Mouse (Mus musculus) ovary, postnatal 10 days (tissue): Measurements from ENCODE around the gene Spsb1.

Experiments
- DNase-seq: peaks from one replicate; pipeline ENCODE4 v3.0.0; 2022; ENCODE audit warnings: low spot score

Spsb1 gene

DNA sequence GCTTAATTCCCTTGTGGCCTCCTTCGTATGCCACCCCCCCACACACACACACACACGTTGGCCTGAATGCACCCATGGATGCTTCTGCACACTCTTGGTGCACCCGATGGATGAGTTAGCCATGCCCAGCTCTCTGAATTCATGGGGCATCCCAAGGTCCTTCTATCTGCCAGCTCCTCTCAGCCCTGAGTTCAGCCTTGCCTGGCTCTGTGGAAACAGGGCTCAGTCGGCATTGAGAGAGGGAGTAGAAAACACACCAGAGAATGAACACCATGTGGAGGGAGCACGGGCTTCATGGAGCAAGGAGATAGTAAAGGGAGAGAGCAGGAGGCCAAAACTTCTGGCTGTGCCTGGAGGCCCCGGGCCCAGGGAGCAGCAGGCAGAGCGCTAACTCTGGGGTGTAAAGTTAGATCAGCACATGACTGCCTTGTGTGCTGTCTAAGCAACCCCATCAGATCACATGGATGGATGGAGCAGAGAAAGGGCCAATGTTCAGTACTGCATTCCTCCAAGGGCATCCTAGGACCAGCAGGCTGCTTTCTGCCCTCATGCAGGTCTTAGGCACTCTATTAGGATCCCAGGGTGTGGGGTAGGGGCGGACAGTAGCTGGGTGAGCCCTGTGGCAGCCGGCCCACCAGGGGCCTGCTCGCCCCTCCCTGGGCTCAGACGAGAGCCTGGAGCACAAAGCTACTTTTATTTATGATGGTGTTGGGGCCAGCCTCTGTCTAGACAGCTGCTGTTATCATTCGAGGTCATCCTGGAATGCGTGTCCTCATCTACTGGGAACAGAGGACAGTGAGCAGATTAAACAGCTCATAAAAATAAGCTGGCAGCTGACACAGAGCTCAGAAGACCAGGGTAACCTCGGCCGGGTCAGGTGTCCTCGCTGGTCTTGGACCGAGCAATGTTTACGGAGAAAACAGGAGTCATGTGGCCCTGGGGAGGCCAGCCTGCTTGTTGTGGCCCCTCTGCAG lies 68.3 kb downstream of the Spsb1 start:
- DNase-seq, result no peak

DNA sequence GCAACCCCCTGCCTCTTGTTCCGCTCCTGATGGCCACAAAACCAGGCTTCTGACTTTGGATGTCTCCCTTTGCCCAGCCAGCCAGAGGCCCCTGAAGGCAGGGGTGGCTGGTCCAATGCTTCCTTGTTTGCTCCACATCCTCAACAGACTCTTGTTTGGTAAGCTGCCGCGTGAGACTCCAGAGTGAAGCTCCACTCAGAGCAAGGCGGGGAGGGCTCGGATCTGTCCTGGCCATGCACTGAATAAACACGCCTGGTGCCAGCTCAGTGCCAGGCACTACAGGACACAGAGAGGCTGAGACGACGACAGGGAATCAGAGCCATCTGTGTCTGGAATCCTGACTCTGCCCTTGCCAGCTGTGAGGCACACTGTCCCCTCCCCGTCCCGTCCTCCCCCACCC lies 70.9 kb downstream of the Spsb1 start:
- DNase-seq, result no peak

DNA sequence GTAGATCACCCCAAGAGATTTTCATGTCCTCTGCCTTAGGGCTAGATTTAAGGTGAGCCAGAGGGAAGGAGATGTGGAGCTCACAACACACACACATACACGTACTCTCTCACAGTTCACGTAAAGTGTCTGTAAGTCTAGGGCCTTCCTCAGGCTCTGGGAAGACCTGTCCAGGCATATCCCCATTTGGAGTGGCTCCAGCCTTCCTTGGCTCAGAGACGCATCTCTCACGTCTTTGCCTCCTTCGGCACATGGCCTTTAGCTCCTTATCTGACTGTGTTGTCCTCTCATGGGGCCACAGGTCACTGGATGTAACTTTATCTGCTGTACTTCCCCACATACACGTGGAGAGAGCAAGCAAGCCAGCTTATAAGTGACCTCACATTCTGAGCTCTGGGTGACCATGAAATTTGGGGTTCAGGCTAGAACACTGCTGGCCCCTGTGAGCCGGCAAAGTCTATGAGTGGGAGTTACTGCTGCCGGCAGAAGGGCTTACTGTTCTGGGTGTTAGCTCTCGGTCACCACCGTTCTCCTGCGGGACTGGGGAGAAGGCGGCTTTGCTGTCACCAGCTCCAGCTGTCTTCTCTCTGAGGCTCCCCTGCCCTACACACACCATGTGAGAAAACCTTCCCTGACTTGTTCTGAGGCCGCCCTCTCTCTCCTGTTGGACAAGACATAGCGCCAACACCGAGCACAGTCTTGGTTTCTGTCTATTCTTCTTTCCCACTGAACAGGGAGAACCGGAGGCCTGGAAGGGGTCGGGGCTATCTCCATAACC lies 72.5 kb downstream of the Spsb1 start:
- DNase-seq, result no peak

DNA sequence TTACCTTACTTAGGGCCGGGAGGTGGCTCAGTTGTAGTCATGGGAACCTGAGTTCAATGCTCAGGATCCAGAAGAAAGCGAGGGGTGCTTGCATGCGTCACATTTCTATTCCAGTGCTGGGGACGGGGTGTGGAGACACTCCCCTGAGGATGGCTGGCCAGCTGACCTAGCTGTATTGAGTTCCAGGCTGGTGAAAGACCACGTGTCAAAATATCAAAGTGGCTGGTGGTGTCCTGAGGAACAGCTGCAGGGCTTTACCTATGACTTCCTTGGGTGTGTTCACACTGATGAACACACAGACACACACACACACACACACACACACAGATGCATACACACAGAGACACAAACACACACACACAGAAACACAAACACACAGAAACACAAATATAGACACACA lies 73.9 kb downstream of the Spsb1 start:
- no peak for DNase-seq

DNA sequence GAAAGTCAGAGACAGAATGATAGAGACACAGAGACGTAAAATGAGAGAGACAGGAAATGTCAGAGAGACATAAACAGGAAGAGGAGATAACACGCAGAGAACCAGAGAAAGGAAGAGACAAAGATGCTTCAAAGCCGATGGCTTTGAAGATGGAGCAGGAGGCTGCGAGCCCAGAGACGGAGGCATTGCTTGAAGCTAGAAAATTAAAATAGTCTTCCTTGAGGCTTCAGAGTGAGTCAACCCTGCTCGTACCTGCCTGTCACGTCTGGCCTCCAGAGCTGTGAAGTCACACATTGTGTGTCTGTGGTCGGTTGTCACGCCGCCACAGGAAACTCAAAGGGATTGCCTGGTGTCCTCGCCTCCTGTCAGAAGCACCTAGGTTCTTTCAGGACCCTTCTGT lies 74.9 kb downstream of the Spsb1 start:
- DNase-seq, result no peak

DNA sequence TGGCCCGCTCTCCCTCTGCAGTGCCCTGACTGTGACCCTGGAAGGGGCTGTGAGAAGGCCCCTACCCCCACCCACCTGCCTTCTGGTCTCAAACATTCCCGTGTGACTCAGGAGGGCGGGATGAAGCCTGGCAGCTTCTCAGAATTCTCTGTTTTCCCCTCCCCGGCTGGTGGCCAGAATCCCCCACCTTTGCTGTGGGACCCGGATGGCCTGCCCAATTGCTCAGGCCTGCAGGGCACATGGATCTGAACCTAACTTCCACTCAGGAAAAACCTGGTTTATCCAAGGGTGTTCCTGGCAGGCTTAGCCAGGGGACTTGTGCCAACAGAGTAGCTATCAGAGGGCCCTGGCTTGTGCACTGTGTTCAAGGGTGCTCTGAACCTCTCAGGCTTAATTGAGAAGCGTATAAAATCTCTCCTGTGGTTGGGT lies 76.8 kb downstream of the Spsb1 start:
- DNase-seq, result no peak

DNA sequence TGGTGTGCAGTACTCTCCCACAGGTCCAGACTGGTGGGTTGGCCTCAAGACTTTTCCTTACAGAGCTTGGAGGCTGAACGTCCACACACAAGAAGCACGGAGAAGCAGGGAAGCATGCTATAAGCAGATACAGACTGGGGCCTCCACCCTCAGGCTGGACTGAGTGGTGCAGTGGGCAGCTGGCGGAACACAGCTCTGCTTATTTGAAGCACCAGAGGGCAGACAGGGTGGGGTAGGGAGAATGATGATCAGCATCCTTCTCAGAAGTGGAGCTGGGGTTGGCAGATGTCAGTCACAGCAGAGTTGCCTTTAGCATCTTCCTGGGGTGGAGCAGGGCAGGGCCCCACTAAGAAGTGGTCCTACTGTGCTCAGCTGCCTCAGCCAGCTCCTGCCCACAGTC lies 77.6 kb downstream of the Spsb1 start:
- DNase-seq, result no peak

DNA sequence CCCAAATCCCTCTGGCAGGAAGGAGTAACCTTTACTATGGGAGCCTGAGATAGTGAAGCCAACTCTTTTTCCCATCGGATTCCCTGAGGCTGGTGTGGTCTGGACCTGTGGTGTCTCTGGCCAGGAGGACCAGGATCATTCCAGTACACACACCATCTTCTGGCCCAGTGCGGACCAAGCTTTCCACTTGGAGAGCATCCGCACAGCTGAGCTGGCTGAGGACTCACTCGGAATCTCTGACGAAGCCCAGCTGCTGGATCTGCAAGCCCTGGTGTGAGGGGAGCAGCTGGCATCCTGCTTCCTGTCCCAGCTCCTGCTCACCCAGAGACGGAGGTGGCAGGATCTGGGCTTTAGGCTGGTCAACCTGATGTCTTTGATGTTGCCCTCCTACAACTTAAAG lies 78.1 kb downstream of the Spsb1 start:
- DNase-seq, result no peak

DNA sequence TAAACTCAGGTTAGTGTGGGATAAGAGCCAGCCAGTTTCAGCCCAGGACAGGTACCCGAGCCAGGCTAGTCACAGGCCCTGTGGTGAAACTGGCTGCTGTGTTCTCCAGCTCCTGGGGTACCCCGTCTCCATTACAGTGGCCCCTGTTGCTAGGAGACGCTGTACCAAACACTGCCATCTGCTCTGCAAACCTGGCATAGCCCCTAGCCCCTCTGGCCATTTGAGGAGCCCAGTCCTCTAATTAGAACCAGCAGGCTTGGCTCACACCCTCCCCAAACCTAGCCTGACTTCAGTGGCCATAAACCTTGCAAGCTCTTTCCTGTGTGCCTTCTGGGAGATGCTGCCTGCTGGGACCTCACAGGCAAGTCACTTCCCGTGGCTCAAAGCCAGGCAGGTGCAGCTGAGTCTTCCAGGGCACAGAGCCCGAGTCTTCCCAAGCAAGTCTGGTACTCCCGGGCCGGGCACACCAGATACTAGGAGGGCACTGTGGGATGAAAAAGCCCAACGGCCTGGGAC lies 78.8 kb downstream of the Spsb1 start:
- DNase-seq, result no peak

DNA sequence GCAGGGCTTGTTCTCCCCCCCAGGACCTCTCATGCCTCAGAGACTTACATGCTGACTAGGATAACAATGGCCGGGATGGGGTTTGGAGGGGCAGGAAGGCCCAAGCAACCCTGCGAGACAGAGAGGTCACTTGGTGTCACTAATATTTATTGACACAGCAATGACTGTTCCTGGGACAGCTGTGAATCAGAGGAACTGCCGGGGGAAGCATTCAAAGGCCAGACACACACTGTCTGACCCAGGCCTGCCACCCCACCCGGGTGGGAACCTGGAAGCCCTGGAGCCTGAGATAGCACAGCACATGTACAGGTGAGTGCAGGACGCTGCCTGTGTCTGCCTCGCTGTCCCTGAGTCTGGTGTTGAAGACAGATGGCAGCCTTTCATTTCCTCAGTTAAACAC lies 79.5 kb downstream of the Spsb1 start:
- no peak for DNase-seq

DNA sequence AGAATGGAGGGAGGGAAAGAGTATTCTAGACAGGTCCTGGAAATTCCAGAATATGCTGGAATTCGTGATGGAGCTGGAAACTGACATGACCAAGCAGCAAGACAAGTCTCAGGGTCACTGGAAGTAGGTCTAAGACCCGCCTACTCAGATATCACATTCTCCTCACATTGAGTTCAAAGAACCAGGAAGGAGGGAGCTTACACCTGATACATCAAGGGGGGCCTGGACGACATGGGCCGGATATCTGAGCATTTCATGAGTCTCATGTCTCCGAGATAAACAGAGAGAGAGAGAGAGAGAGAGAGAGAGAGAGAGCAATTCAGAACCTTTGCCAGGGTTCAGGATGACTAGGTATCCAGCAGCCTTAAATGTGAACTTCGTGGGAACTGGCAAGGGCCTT lies 82.6 kb downstream of the Spsb1 start:
- no peak for DNase-seq

DNA sequence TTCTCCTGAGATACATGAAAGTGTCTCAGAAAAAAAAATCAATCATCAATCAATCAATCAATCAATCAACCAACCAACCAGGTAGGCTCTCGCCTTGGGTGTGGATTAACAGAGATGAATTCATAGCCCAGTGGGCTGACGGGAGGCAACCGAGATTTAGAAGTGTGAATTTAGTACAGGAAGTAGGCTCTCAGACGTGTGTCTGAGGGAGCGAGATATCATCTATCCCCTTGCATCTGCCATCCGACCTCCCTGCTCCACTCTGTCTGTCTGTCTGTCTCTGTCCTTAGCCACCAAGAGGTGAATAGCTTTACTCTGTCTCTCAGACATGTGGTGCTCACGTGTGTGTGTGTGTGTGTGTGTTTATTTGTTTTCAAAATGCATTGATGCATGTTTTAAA lies 83.3 kb downstream of the Spsb1 start:
- no peak for DNase-seq

DNA sequence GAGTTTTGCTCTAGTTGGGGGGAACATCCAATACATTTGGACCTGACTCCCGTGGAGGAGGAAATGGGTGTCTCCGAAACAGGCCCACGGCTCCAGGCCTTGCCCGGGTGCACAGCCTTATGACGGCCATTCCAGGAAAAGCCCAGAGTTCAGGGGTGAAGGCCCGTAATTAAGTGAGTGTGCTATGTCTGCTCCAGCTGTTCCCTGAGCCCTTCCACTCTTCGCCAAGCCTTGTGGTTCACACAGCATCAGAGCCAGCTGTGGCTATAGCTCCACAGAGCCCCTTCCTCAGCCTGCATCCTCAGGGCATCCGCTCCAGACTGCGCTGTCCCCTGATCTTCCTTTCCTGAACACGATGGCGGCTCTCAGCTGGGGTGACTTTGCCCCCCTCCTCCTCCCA lies 83.8 kb downstream of the Spsb1 start:
- DNase-seq, result no peak

DNA sequence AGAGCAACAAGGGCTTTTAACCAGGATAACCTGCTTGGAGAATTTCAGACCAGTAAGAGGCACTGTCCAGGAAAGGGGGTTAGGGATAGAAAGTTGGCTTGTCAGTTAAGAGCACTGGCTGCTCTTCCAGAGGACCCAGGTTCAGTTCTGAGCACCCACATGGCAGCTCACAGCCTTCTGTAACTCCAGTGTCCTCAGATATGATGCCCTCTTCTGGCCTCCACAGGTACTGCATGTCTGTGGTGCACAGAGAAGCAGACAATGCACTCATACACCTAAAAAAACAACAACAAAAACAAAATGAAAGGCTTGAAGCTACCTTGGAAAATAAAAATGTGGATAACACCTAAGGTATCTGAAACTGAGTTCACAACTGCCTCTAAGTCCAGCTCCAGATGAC lies 84.4 kb downstream of the Spsb1 start:
- no peak for DNase-seq

DNA sequence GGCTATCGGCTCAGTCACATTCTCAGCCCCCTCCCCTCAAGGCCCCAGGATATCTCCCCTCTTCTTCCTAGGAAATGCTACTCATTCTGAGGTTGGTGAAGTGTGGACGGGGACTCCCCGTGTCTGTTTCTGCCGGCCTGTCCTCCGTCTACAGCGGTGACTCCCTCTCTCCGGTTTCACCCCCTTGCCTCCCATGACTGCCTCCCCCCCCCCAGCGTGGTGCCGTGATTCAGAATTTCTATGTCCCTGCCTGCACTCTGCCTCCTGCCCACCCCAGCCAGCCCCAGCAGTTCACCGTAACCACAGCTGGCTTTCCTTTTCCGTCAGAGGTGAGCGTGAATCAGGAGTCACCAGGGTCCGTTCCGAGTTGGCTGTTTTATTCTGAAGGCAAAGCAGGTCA lies 86.1 kb downstream of the Spsb1 start:
- DNase-seq, result no peak

DNA sequence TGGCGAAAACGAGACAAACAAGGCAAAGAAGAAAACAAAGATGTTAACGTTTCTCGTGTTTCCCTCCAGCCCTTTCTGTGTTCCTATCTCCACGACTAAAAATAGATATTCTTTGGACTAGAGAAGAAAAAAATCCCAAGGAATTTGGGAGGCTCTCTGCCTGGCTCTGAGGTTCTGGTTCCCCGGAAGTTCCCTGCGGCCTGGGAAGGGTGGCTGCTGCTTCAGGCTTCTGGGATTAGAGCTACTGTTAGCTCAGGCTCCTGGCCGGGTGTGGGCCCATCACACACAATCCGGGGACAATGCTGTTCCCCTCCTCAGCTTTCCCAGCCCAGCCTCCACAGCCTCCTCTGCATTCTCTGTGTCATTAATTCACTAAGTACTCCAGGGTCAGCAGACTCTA lies 86.8 kb downstream of the Spsb1 start:
- no peak for DNase-seq

DNA sequence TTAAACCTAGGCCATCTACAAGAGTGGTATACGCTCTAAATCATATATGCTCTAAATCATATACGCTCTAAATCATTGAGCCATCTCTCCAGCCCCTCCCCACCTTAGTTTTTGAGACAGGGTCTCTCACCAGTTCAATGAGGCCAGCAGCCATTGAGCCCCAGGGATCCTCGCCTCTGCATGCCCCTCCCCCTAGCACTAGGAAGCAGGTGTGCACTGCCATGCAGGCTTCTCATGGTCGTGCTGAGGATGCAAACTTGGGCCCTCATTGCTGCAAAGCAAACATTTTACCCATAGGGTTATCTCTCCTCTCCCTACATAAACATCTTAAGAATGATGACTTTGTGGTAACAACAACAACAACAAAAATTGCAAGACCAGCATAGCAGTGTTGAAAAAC lies 87.5 kb downstream of the Spsb1 start:
- no peak for DNase-seq

DNA sequence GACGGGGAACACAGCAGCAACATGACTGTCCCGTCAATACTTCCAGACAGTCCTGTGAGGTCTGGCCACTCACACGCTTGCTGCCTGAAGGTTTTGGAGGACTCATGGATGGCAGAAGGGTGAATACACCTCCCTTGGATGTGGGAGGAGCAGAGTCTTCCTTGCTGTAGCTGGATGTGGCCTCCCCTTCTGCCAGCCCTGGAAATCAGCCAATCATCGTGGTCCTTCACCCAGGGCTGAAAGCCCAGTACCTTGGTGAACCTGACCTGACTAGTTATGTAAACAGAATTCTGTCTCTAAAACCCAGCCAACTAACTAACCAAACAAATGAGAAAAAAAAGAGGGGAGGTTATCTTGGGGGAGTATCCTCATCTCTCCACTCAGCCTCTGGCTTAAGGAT lies 90.4 kb downstream of the Spsb1 start:
- DNase-seq, result no peak

DNA sequence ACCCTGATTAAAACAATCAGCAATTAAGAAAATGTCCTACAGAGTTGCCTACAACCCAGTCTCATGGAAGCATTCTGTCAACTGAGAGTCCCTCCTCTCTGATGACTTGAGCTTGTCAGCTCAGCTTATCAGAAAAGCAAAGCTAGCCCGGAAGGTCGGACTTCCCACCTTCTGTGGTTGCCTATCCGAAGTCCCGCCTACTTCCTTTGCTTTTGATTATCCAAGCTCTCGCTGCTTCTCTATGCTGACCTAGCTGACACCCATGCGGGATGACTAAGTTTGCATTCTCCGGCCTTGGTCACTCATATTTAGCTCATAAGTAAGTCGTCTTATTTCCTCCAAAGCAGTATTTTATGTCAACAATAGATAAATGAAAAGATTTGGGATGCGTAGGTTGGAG lies 91.3 kb downstream of the Spsb1 start:
- no peak for DNase-seq

DNA sequence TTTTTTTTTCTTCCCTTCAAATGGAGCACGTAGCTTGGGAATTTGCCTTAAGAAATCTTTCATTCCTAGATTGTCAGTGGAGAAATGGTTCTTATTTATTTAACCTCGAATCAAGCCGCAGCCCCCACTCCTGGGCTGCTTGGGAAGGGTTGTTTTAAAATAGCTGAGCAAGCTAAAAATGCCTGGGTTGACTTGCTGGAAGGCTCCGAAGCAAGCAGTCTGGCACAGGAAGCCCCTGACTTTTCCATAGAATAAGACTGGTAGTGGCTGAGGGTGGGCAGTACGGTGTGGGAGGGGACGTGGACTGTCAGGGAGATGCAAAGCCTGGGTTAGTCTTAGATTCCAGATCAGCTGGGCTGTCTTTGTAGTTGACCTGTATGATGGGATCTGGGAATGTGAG lies 94.5 kb downstream of the Spsb1 start:
- no peak for DNase-seq

DNA sequence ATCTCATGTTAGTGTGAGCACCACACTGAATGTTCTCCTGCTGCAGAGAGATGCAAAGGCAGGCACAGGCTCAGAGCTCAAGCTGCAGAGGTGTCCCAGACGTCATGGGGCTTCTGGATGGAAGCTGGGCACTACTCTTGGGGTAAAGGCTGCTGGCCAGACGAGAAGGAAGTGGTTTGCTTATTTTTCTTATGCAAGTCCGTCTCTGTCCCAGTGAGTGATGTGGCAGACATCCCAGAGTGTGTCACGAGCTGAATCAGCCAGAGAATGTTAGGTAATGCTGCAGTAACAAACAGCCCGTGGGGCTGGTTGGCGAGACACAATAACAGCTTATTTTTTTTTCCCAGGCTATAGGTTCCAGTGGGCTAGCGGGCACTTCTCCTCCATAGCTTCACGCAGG lies 96.3 kb downstream of the Spsb1 start:
- no peak for DNase-seq

DNA sequence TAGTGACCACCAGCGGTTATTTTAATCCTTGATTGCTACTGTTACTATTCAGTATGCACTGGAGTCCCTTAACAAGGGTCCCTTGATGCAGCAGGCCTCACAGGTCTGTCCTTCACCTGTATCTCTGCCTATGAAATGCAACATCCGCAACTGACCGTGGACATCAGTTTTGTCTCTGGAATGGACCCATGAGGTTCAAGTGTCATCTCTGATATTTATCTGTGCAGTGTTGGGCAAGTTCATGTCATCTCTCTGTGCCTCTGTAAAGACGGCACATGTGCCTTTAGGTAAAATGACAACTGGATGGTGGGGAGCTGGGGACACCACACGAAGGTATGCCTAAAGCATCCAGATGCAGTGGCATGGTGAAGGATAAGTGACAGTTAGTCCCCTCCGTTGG lies 96.7 kb downstream of the Spsb1 start:
- no peak for DNase-seq

DNA sequence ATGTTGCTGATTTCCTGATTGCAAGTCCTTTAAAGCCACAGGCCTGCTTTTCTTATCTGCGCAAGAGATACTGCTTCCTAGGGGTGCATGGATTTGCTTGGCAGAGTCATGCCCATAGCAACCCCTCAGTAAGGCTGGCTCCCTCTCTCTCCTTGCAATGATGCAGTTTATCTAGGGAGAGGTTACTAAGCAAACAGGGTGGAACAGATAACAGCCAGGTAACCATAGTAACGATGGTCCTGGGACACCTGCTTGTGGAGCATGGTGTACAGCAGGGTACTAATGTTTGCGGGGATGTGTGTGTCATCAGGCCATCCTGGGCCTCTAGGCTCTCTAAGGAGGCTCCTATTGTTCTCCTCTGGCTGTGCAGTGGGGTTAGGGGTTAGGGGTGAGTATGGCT lies 97.2 kb downstream of the Spsb1 start:
- no peak for DNase-seq
